Mouse (Mus musculus): ENCODE results near the gene Kat2a. TPM values are rescaled to one million over a fixed set of nuclear protein-coding genes. Genes with fewer than 3 reads are reported as not detected.

The Kat2a gene
- polyA plus RNA-seq (2015; fragmentation: Nextera tagmentation; extraction: Ambion mirVana): 33.2 and 39.3 TPM in 2 replicates

- peak; percentile 62 for DNase-seq (ENCODE audit: low spot score)
Observed at GRCm38 (mm10) chr11:100711783-100712615, at the start of gene Kat2a. Gene Kat2a, minus strand, starts transcription at chr11:100712465.

GRCm38 (mm10) chr11:100761547-100762045 is 49.3 kb upstream of the Kat2a start:
- peak; percentile 81 for DNase-seq (ENCODE audit: low spot score)

- DNase-seq (ENCODE audit: low spot score): peak; percentile 78
Observed at GRCm38 (mm10) chr11:100759611-100760233, 47.5 kb upstream of the Kat2a start, which contains the start of gene Kcnh4. Gene Kcnh4, minus strand, starts transcription at chr11:100759942.

GRCm38 (mm10) chr11:100758707-100759610 is 46.7 kb upstream of the Kat2a start:
- peak; percentile 51 for DNase-seq (ENCODE audit: low spot score)

DNA sequence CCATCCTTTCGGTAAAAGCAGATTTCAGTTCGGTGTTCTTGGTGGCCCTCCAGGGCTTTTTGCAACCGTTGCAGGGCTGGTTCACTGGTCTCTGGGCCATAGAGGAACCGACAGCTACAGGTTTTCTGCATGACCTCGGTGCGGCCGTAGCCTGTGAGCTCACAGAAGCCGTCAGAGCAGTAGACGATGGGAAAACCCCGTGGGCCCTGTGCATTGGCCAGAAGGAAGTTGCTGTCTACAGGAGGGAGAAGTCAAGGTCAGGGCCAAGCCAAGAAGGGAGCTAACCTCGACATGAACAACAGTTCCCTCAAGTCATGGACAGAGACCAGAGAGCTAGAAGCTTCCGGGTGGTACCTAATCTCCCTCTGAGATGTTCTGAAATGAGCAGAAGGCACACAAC is 45.3 kb upstream of the Kat2a start:
- DNase-seq (ENCODE audit: low spot score): no peak

GRCm38 (mm10) chr11:100756476-100756875 is 44.2 kb upstream of the Kat2a start:
- DNase-seq (ENCODE audit: low spot score): no peak

DNA sequence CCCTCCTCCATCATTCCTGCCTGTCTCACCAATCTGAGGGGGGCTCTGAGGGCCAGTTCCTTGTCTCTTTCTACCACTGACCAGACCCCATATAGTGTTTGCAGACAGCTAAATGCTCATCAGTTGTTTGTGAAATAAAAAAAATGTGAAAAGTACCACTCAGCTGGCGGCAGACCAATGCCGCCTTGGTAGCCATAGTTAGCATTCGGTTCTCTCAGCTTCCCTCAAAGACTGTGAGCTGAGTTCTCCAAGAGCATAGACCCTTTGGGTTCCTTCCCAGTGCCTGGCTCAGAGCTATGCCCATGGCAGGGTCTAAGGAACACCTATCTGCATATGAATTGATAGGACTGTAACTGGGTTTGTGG is 42.4 kb upstream of the Kat2a start:
- DNase-seq (ENCODE audit: low spot score): no peak

DNA sequence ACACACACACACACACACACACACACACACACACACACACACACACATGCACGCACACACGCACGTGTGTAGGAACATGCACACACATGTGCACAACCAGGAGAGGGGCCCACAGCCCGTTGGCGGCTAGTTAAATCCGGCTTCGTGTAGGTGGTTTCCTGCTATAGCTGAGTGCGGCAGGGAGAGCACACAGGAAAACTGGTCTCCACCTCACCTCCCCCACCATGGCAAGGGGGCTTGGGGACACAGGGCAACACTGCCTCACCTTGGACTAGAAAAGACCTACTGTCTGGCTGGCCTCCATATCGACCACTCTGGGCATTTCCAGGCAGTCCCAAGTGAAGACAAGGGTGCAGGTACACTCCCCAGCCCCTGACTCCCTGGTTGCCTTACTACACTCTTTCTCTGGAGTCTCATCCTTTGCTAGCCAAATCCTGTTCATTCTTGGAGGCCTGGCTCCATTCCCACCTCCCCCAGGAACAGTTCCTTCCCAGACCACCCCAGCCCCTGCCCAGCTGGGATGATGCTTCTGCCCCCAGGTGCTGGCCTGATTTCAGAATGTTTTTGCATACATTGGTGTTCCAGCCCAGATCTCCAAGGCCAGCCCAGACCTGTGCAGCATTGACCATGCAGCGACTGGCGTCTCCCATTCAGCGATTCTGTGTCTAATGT is 41.9 kb upstream of the Kat2a start:
- no peak for DNase-seq (ENCODE audit: low spot score)

DNA sequence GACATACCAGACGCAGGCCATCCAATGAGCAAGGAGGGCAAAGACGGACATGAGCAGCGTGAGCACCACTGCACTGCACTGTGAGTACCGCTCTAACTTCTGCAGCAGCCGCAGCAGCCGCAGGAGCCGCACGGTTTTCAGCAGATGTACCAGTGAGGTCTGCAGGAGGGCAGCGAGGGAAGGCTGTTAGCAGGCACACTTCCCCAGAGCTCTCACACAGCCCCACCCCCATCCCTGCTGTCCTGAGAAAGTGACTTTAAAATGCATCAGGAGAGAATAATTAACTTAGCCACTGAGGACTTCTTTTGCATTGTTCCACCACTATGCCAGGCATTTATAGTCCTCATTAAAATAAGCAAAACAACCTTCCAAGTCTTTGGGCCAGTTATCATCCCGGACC is 40.0 kb upstream of the Kat2a start:
- DNase-seq (ENCODE audit: low spot score): no peak

- DNase-seq (ENCODE audit: low spot score): no peak
Observed at GRCm38 (mm10) chr11:100750127-100750526, 37.9 kb upstream of the Kat2a start.

DNA sequence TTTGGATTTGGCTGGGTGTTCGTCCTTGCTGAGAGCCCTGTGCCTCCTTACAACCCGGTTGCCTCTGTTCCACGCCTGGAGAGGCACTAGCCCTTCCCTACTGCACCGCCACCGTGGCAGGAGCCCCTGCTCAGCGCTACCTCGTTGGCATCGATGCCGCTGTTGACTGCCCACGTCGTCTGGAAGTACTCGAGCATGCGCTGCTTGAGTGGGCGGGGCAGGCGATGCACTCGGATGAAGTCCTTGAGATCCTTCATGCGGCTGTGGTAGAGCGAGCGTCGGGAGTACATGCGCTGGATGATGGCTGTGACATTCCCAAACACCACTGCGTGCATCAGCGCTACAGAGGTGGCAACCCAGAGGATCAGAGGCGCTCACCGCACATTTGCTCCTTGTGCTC is 37.2 kb upstream of the Kat2a start:
- DNase-seq (ENCODE audit: low spot score): no peak

DNA sequence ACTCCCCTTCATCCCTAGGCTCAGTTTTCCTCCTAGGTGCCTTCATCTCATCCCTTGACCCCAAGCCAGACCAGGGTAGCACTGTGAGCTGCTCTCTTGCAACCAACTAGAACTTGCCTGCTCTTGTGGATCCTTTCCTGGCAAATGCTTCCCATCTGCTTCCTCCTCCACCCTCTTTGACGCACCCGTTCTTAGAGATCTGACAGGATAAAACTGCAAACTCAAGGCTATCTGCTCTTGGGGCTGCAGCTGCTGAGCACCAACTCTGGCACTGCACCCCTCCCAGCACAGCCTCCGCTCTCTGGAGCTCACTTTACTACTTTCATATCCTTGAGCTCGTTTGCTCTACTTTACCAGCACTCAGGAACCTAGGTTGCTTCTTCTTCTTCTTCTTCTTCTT is 36.4 kb upstream of the Kat2a start:
- DNase-seq (ENCODE audit: low spot score): no peak

- DNase-seq (ENCODE audit: low spot score): no peak
Observed at GRCm38 (mm10) chr11:100747114-100747513, 34.8 kb upstream of the Kat2a start.

GRCm38 (mm10) chr11:100746546-100746945 is 34.3 kb upstream of the Kat2a start:
- DNase-seq (ENCODE audit: low spot score): no peak

DNA sequence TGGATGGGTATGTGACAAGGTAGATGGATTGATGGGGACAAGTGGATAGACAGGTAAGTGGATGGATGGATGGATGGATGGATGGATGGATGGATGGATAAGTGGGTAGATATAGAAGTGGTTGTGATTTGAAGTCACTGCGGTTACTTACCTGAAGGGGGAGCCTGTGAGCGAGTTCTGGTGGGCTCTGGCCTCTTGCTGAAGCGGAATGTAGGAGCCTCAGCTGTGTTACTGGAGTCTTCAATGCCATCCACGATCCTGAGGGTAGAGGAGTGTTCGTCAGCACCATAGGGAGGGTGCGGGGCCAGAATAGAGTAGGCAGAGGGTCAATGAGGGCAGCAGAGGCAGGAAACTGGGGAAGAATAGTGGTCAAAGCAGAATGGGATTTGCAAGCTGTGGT is 32.8 kb upstream of the Kat2a start:
- DNase-seq (ENCODE audit: low spot score): peak; percentile 74

- DNase-seq (ENCODE audit: low spot score): no peak
Observed at GRCm38 (mm10) chr11:100741348-100741747, 29.1 kb upstream of the Kat2a start.

GRCm38 (mm10) chr11:100738749-100739148 is 26.5 kb upstream of the Kat2a start:
- DNase-seq (ENCODE audit: low spot score): no peak

GRCm38 (mm10) chr11:100738066-100738604 is 25.9 kb upstream of the Kat2a start, which contains the start of gene Rab5c:
Gene Rab5c, minus strand, starts transcription at chr11:100738215.
- DNase-seq (ENCODE audit: low spot score): peak; percentile 98

DNA sequence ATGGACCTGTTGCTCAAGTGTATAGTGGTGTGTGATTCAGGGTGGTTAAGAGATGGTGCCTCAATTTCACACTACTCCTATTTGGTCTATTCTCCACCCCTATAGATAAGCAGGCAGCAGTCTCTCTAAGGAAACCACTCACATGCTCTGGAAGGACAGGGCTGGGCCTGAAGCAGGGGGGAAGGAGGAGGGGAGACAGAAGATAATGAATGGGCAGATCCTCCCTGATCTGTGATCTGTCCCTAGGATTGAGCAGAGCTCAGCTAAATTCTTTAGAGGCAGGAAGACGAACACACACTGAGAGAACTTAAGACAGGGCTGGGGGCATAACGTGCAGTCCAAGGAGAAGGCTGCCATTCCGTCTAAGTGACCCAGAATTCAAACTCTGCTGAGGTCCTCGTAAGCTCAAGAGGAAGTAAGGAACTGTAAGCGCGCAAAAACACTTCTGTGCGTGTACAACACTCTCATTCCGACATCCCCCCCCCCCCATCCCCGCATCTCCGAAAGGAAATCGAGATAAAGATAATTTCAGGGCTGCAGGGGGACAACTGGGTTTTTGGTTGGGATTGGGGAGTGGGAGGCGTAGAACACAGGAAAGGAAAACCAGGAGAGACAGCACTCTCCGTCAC is 25.0 kb upstream of the Kat2a start:
- DNase-seq (ENCODE audit: low spot score): peak; percentile 32

DNA sequence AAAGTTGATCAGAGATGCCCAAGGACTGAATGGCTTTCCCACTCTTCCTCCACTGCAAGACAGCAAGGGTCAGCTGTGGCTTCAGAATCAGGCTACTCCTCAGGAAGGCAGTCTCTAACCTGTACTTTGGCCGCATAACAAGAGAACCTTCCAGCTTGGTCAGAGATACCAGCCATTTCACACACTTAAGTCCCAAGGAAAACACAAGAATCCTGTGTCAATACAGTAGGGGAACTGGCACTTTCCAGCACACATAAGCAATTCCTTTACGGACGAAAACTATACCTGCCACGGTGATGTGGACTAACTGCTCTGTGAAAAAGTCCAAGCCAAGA is 24.4 kb upstream of the Kat2a start:
- DNase-seq (ENCODE audit: low spot score): no peak

Data from thymus, postnatal 0 days (tissue).